Mouse (Mus musculus): Measurements from ENCODE around the gene Spns3.
"Not testable (repeated sequence)": the region's sequence is repeated elsewhere in the genome, so short reads cannot be mapped to it uniquely, and the experiment has no call there.

DNA sequence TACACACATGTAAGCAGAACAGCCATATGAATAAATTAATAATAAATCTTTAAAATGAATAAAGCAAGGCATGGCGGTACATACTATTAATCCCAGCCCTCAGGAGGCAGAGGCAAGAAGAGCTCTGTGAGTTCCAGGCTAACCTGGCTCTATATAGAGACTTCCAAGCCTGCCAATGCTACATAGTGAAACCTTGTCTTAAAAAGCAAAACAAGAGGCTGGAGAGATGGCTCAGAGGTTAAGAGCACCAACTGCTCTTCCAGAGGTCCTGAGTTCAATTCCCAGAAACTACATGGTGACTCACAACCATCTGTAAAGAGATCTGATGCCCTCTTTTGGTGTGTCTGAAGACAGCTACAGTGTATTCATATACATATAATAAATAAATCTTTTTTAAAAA lies 6.6 kb downstream of the Spns3 start:
- not testable (repeated sequence) for TF ChIP-seq CTCF, EP300 (IDR thresholded peaks at IDR 0.05; ENCODE audit: low read depth)

Measured in heart, postnatal 0 days (tissue).